Mouse (Mus musculus): ENCODE results near the gene Rab22a. TPM values are rescaled to one million over a fixed set of nuclear protein-coding genes. Genes with fewer than 3 reads are reported as not detected.
"Not testable (repeated sequence)": the region's sequence is repeated elsewhere in the genome, so short reads cannot be mapped to it uniquely, and the experiment has no call there.

Rab22a gene
- polyA plus RNA-seq, 1 experiment from 2014 or later = 25.2 TPM

- Histone ChIP-seq H3K36me3 (replicated peaks) (peaks cover 13% of the 10 kb centered on the region), H3K9me3 (no peaks in the 10 kb centered on the region), H3K27me3 (ENCODE audit: poor library complexity, severe bottlenecking) (no peaks in the 10 kb centered on the region), H3K4me1 (peaks cover 31% of the 10 kb centered on the region), H3K27ac (0 out of 2 replicates have a peak overlapping the region, but pooled peaks have one; percentile 17), H3K4me3 (no peak overlapping the region)
- DNase-seq (ENCODE audit: extremely low spot score, low spot score) = no peak
- WGBS = 70% methylated on average over 10 of the region's 10 CpGs
Observed at GRCm38 (mm10) chr2:173712656-173713055, 53.1 kb downstream of the Rab22a start.

- Histone ChIP-seq H3K4me3 (no peak overlapping the region), H3K27ac (no peak overlapping the region), H3K4me1 (peaks cover 31% of the 10 kb centered on the region), H3K9me3 (no peaks in the 10 kb centered on the region), H3K27me3 (ENCODE audit: poor library complexity, severe bottlenecking) (no peaks in the 10 kb centered on the region), H3K36me3 (replicated peaks) (peaks cover 8% of the 10 kb centered on the region)
- DNase-seq (ENCODE audit: extremely low spot score, low spot score) = no peak
- 83% methylated on average over 4 of the region's 4 CpGs for WGBS
Observed at GRCm38 (mm10) chr2:173713241-173713640, 53.7 kb downstream of the Rab22a start.

GRCm38 (mm10) chr2:173714620-173715218 is 55.2 kb downstream of the Rab22a start:
- Histone ChIP-seq H3K4me1 (peaks cover 31% of the 10 kb centered on the region), H3K27me3 (ENCODE audit: poor library complexity, severe bottlenecking) (no peaks in the 10 kb centered on the region), H3K4me3 (no peak overlapping the region), H3K27ac (peak overlapping the region; percentile 53; the same call in 1 of the 2 replicates), H3K9me3 (no peaks in the 10 kb centered on the region; the same call in 1 of the 2 replicates), H3K36me3 (replicated peaks) (no peaks in the 10 kb centered on the region)
- WGBS = 65% methylated on average over 8 of the region's 8 CpGs
- no peak for DNase-seq (ENCODE audit: extremely low spot score, low spot score)

- DNase-seq (ENCODE audit: extremely low spot score, low spot score) = no peak
- H3K4me1 ChIP-seq = peaks cover 31% of the 10 kb centered on the region
- H3K27ac ChIP-seq = no peak overlapping the region
- H3K4me3 ChIP-seq = no peak overlapping the region
- H3K36me3 ChIP-seq (replicated peaks) = no peaks in the 10 kb centered on the region
- 93% methylated on average over 5 of the region's 5 CpGs for WGBS
- no peaks in the 10 kb centered on the region for H3K27me3 ChIP-seq (ENCODE audit: poor library complexity, severe bottlenecking)
- H3K9me3 ChIP-seq = no peaks in the 10 kb centered on the region; the same call in 1 of the 2 replicates
Observed at GRCm38 (mm10) chr2:173716966-173717365, 57.4 kb downstream of the Rab22a start.

- not testable (repeated sequence) for H3K9me3 ChIP-seq; H3K4me3 ChIP-seq; H3K36me3 ChIP-seq (replicated peaks); H3K27ac ChIP-seq; H3K27me3 ChIP-seq (ENCODE audit: poor library complexity, severe bottlenecking); DNase-seq (ENCODE audit: extremely low spot score, low spot score)
- WGBS = 91% methylated on average over 6 of the region's 7 CpGs
- H3K4me1 ChIP-seq = peaks cover 15% of the 10 kb centered on the region
Observed at GRCm38 (mm10) chr2:173719115-173719514, 59.6 kb downstream of the Rab22a start, which contains the start of gene 1700010B08Rik. 1700010B08Rik (plus strand) TSS chr2:173719415.

- Histone ChIP-seq H3K9me3 (no peaks in the 10 kb centered on the region; the same call in 1 of the 2 replicates), H3K4me3 (no peak overlapping the region), H3K27ac (no peak overlapping the region), H3K4me1 (peaks cover 16% of the 10 kb centered on the region), H3K27me3 (ENCODE audit: poor library complexity, severe bottlenecking) (no peaks in the 10 kb centered on the region), H3K36me3 (replicated peaks) (no peaks in the 10 kb centered on the region)
- 90% methylated on average over 11 of the region's 11 CpGs for WGBS
- DNase-seq (ENCODE audit: extremely low spot score, low spot score) = no peak
Observed at GRCm38 (mm10) chr2:173722251-173722857, 62.8 kb downstream of the Rab22a start.

GRCm38 (mm10) chr2:173724382-173724781 is 64.8 kb downstream of the Rab22a start:
- no peak for DNase-seq (ENCODE audit: extremely low spot score, low spot score)
- Histone ChIP-seq H3K4me1 (peaks cover 16% of the 10 kb centered on the region), H3K4me3 (no peak overlapping the region), H3K36me3 (replicated peaks) (no peaks in the 10 kb centered on the region), H3K27me3 (ENCODE audit: poor library complexity, severe bottlenecking) (no peaks in the 10 kb centered on the region), H3K27ac (no peak overlapping the region), H3K9me3 (no peaks in the 10 kb centered on the region; the same call in 1 of the 2 replicates)
- WGBS = 61% methylated on average over 14 of the region's 14 CpGs

- no peaks in the 10 kb centered on the region for H3K27me3 ChIP-seq (ENCODE audit: poor library complexity, severe bottlenecking)
- peaks cover 23% of the 10 kb centered on the region for H3K4me1 ChIP-seq
- H3K36me3 ChIP-seq (replicated peaks) = no peaks in the 10 kb centered on the region
- H3K4me3 ChIP-seq = no peak overlapping the region
- no peak for DNase-seq (ENCODE audit: extremely low spot score, low spot score)
- WGBS = 76% methylated on average over 15 of the region's 15 CpGs
- no peaks in the 10 kb centered on the region for H3K9me3 ChIP-seq
- no peak overlapping the region for H3K27ac ChIP-seq
Observed at GRCm38 (mm10) chr2:173724940-173725807, 65.6 kb downstream of the Rab22a start.

GRCm38 (mm10) chr2:173725819-173726218 is 66.3 kb downstream of the Rab22a start:
- 88% methylated on average over 4 of the region's 4 CpGs for WGBS
- H3K9me3 ChIP-seq = no peaks in the 10 kb centered on the region
- H3K4me3 ChIP-seq = no peak overlapping the region
- H3K4me1 ChIP-seq = peaks cover 30% of the 10 kb centered on the region
- H3K36me3 ChIP-seq (replicated peaks) = no peaks in the 10 kb centered on the region
- no peak overlapping the region for H3K27ac ChIP-seq
- H3K27me3 ChIP-seq (ENCODE audit: poor library complexity, severe bottlenecking) = no peaks in the 10 kb centered on the region
- DNase-seq (ENCODE audit: extremely low spot score, low spot score) = no peak

GRCm38 (mm10) chr2:173730444-173730966 is 70.9 kb downstream of the Rab22a start:
- peak overlapping the region; percentile 19 for H3K4me3 ChIP-seq
- H3K36me3 ChIP-seq (replicated peaks) = no peaks in the 10 kb centered on the region
- H3K9me3 ChIP-seq = no peaks in the 10 kb centered on the region
- 4% methylated on average over 9 of the region's 9 CpGs for WGBS
- no peaks in the 10 kb centered on the region for H3K27me3 ChIP-seq (ENCODE audit: poor library complexity, severe bottlenecking)
- DNase-seq (ENCODE audit: extremely low spot score, low spot score) = peak; percentile 71
- peak overlapping the region; percentile 76 for H3K27ac ChIP-seq
- peaks cover 30% of the 10 kb centered on the region for H3K4me1 ChIP-seq

GRCm38 (mm10) chr2:173734426-173734825 is 74.9 kb downstream of the Rab22a start:
- H3K4me3 ChIP-seq = no peak overlapping the region
- H3K9me3 ChIP-seq = no peaks in the 10 kb centered on the region
- 55% methylated on average over 2 of the region's 2 CpGs for WGBS
- no peak overlapping the region for H3K27ac ChIP-seq
- H3K4me1 ChIP-seq = peaks cover 50% of the 10 kb centered on the region
- no peaks in the 10 kb centered on the region for H3K27me3 ChIP-seq (ENCODE audit: poor library complexity, severe bottlenecking)
- peaks cover 8% of the 10 kb centered on the region for H3K36me3 ChIP-seq (replicated peaks)
- no peak for DNase-seq (ENCODE audit: extremely low spot score, low spot score)

- Histone ChIP-seq H3K4me3 (peak within 1 kb of the TSS; percentile 83), H3K27ac (peak within 1 kb of the TSS; percentile 92), H3K36me3 (replicated peaks) (peaks cover 8% of the 10 kb centered on the region), H3K4me1 (peaks cover 25% of the 10 kb centered on the region), H3K27me3 (ENCODE audit: poor library complexity, severe bottlenecking) (no peaks in the 10 kb centered on the region), H3K9me3 (no peaks in the 10 kb centered on the region)
- 1% methylated on average over 70 of the region's 70 CpGs for WGBS
- peak; percentile 99 for DNase-seq (ENCODE audit: extremely low spot score, low spot score)
Observed at GRCm38 (mm10) chr2:173737222-173737989, 77.8 kb downstream of the Rab22a start, which contains the start of gene Vapb. Vapb (plus strand) TSS chr2:173737511.
